Mouse (Mus musculus): ENCODE results near the gene Myo7a. TPM values are rescaled to one million over a fixed set of nuclear protein-coding genes. Genes with fewer than 3 reads are reported as not detected.

Gene Myo7a
- polyA plus RNA-seq, 1 experiment from 2014 or later: 13.5 TPM

DNA sequence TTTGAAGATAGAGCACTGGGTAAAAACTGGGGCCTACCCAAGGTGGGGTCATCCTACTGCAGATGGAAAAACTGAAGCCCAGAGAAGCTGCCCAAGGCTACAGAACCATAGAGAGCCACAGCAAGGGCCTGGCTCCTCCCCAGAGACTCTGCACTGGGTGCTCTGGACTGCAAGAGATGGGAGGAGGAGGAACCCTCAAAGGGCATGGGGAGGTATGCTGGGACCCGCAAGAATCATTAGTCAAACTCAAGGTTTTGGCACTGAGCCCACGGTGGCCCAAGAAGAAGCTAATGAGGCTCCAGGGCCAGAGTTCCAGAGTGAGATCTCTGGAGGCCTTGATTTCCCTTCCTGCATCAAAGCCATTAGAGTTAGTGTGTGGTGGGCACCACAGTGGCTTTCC lies 18.7 kb upstream of the Myo7a start:
- Histone ChIP-seq H3K36me3 (ENCODE audit: control insufficient read depth, insufficient read depth, low read length) (no peaks in the 10 kb centered on the region), H3K9me3 (ENCODE audit: control insufficient read depth, low read length) (no peaks in the 10 kb centered on the region), H3K4me2 (ENCODE audit: low read depth) (no peak overlapping the region), H3K9ac (ENCODE audit: low read length) (no peak overlapping the region), H3K27me3 (ENCODE audit: control insufficient read depth, insufficient read depth, low read length) (no peaks in the 10 kb centered on the region), H3K4me1 (ENCODE audit: control insufficient read depth, insufficient read depth, low read length) (no peaks in the 10 kb centered on the region), H3K27ac (ENCODE audit: low read depth, low read length) (no peak overlapping the region), H3K4me3 (ENCODE audit: low read depth, low read length) (no peak overlapping the region)
- ATAC-seq (ENCODE audit: insufficient read depth, low FRiP score, low TSS enrichment): no peak
- 87% methylated on average over 2 of the region's 2 CpGs for WGBS
- no peak for DNase-seq (ENCODE audit: low spot score)

DNA sequence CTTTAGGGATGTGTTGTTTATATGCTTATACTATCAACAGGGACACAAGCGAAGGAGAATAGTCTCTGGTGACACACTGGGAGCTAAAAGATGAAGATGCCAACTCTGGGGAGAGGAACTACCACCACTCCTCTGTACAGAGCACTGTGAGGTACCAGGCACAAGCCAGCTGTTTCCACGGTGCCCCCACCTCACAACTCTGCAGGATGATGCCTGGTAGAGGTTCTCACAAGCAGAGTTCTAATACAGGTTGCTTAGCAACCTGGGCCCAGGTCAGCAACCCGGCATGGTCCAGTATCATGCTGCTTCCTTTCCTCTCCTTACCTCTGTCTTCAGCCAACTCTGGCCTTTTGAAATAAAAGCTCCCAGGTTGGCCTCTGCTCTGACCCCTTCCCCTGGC lies 18.3 kb upstream of the Myo7a start:
- WGBS: 52% methylated on average over 3 of the region's 3 CpGs

DNA sequence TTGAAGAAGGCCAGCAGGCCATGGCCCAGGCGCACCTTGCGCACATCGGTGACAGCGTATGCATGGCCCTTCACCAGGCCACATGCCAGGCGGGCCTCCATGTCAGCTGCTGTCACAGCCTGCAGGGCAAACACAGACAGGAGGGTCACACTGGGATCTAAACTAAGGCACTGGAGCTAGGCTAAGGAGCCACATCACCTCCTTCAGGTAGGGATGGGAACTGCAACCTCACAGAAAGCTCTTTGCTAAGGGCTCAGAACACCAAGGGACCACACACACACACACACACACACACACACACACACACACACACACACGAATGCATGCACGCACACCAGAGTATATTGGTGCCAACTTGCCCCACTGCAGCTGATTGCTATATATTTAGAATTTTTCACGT lies 12.4 kb upstream of the Myo7a start:
- H3K4me2 ChIP-seq (ENCODE audit: low read depth): no peak overlapping the region
- no peak overlapping the region for H3K9ac ChIP-seq (ENCODE audit: low read length)
- no peaks in the 10 kb centered on the region for H3K36me3 ChIP-seq (ENCODE audit: control insufficient read depth, insufficient read depth, low read length)
- DNase-seq (ENCODE audit: low spot score) (no peak), ATAC-seq (ENCODE audit: insufficient read depth, low FRiP score, low TSS enrichment) (no peak)
- whole genome bisulfite sequencing: 89% methylated on average over 8 of the region's 8 CpGs
- H3K27me3 ChIP-seq (ENCODE audit: control insufficient read depth, insufficient read depth, low read length): no peaks in the 10 kb centered on the region
- H3K27ac ChIP-seq (ENCODE audit: low read depth, low read length): no peak overlapping the region
- no peak overlapping the region for H3K4me3 ChIP-seq (ENCODE audit: low read depth, low read length)
- no peaks in the 10 kb centered on the region for H3K4me1 ChIP-seq (ENCODE audit: control insufficient read depth, insufficient read depth, low read length)
- no peaks in the 10 kb centered on the region for H3K9me3 ChIP-seq (ENCODE audit: control insufficient read depth, low read length)

More for the DNA sequence above, 18.3 kb upstream of the Myo7a start:
- H3K4me1 ChIP-seq (ENCODE audit: control insufficient read depth, insufficient read depth, low read length): no peaks in the 10 kb centered on the region
- H3K4me2 ChIP-seq (ENCODE audit: low read depth): no peak overlapping the region
- H3K4me3 ChIP-seq (ENCODE audit: low read depth, low read length): no peak overlapping the region
- H3K27ac ChIP-seq (ENCODE audit: low read depth, low read length): no peak overlapping the region
- no peak overlapping the region for H3K9ac ChIP-seq (ENCODE audit: low read length)
- H3K9me3 ChIP-seq (ENCODE audit: control insufficient read depth, low read length): no peaks in the 10 kb centered on the region
- H3K36me3 ChIP-seq (ENCODE audit: control insufficient read depth, insufficient read depth, low read length): no peaks in the 10 kb centered on the region
- DNase-seq (ENCODE audit: low spot score) (no peak), ATAC-seq (ENCODE audit: insufficient read depth, low FRiP score, low TSS enrichment) (no peak)
- H3K27me3 ChIP-seq (ENCODE audit: control insufficient read depth, insufficient read depth, low read length): no peaks in the 10 kb centered on the region

DNA sequence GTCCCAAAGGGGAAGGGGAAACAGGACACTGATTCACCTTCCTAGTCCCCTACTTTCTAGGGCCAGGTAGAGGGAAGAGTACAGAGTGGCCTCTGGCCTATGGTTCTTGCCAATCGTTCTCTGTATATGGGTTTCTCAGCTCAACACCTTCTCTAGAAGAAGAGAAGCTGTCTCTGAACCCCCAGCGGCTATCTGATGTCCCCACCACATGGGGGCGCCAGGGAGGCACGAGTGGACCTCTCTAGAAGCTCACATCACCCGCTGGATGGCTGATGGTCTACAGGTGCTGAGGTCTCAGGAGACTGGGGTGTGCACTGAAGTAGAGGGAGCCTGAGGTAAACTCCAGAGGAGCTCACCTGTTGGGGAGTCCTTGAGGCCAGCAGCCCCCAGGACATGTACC lies 6.1 kb upstream of the Myo7a start:
- no peak overlapping the region for H3K4me3 ChIP-seq (ENCODE audit: low read depth, low read length)
- no peak for DNase-seq (ENCODE audit: low spot score)
- H3K4me1 ChIP-seq (ENCODE audit: control insufficient read depth, insufficient read depth, low read length): no peaks in the 10 kb centered on the region
- H3K27me3 ChIP-seq (ENCODE audit: control insufficient read depth, insufficient read depth, low read length): no peaks in the 10 kb centered on the region
- no peak overlapping the region for H3K9ac ChIP-seq (ENCODE audit: low read length)
- H3K4me2 ChIP-seq (ENCODE audit: low read depth): no peak overlapping the region
- H3K27ac ChIP-seq (ENCODE audit: low read depth, low read length): no peak overlapping the region
- H3K36me3 ChIP-seq (ENCODE audit: control insufficient read depth, insufficient read depth, low read length): no peaks in the 10 kb centered on the region
- no peak for ATAC-seq (ENCODE audit: insufficient read depth, low FRiP score, low TSS enrichment)
- no peaks in the 10 kb centered on the region for H3K9me3 ChIP-seq (ENCODE audit: control insufficient read depth, low read length)
- WGBS: 43% methylated on average over 5 of the region's 5 CpGs

DNA sequence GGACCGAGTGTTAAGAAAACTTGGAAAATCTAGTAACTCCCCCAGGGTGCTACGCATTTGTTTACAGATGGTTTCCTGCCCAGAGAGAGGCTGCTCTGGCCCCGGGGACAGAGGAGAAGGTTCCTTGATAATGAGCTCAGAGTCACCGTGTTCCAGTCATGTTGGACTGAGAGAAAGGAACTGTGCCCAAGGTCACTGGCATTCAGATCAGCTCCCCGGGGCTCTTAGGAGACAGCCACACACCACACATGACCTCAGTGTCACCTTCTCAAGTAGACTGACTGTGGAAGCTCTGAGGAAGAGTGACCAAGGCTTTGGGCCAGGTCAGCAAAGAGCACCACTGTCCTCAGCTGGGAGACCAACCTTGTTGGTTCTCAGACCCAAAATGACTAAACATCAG lies 5.4 kb upstream of the Myo7a start:
- H3K27ac ChIP-seq (ENCODE audit: low read depth, low read length): no peak overlapping the region
- DNase-seq (ENCODE audit: low spot score) (no peak), ATAC-seq (ENCODE audit: insufficient read depth, low FRiP score, low TSS enrichment) (no peak)
- WGBS: 69% methylated on average over 5 of the region's 5 CpGs
- H3K4me3 ChIP-seq (ENCODE audit: low read depth, low read length): no peak overlapping the region
- no peaks in the 10 kb centered on the region for H3K27me3 ChIP-seq (ENCODE audit: control insufficient read depth, insufficient read depth, low read length)
- H3K36me3 ChIP-seq (ENCODE audit: control insufficient read depth, insufficient read depth, low read length): no peaks in the 10 kb centered on the region
- no peaks in the 10 kb centered on the region for H3K4me1 ChIP-seq (ENCODE audit: control insufficient read depth, insufficient read depth, low read length)
- H3K9me3 ChIP-seq (ENCODE audit: control insufficient read depth, low read length): no peaks in the 10 kb centered on the region
- no peak overlapping the region for H3K9ac ChIP-seq (ENCODE audit: low read length)
- no peak overlapping the region for H3K4me2 ChIP-seq (ENCODE audit: low read depth)

DNA sequence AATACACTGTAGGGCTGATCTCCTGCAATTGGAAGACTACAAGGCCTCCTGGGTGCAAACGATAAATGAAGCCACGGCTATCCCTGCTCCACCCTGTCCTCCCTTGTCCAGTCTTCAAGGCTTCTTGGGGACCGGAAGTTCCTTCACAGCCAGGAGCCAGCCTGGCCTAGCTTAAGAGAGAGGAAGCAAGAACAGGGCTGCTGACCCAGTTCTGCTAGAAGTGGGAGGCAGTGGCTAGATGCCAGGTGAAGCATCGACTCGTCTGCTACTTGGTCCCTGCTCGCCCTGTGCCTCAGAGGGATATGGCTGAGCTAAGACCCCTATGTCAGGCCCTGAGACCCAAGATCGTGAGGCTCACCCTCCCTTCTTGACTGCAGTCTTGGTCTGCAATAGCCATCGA lies 2.3 kb upstream of the Myo7a start:
- no peak for ATAC-seq (ENCODE audit: insufficient read depth, low FRiP score, low TSS enrichment)
- Histone ChIP-seq H3K9me3 (ENCODE audit: control insufficient read depth, low read length) (no peaks in the 10 kb centered on the region), H3K4me1 (ENCODE audit: control insufficient read depth, insufficient read depth, low read length) (no peaks in the 10 kb centered on the region), H3K9ac (ENCODE audit: low read length) (no peak overlapping the region), H3K36me3 (ENCODE audit: control insufficient read depth, insufficient read depth, low read length) (no peaks in the 10 kb centered on the region), H3K27me3 (ENCODE audit: control insufficient read depth, insufficient read depth, low read length) (no peaks in the 10 kb centered on the region), H3K27ac (ENCODE audit: low read depth, low read length) (no peak overlapping the region), H3K4me2 (ENCODE audit: low read depth) (no peak overlapping the region), H3K4me3 (ENCODE audit: low read depth, low read length) (no peak overlapping the region)
- 85% methylated on average over 8 of the region's 8 CpGs for WGBS
- no peak for DNase-seq (ENCODE audit: low spot score)

DNA sequence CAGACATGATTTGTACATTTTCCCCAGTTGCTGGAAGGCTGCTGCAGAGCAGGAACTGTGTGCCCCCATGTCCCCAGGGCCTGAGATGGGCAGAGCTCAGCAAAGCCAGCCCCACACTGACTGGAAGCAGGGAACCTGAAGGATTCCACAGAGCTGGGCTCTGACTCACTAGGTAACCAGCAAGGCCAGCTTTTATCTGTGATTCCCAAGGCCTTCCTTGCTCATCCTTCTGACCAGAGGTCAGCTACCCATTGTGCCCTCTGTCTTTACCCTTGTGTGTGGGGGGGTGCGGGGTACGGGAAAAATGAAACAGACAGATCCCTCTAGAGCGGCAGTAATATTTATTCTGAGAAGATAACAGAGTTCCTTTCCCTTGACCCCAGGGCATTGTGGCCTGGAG lies 1.9 kb upstream of the Myo7a start:
- no peak overlapping the region for H3K27ac ChIP-seq (ENCODE audit: low read depth, low read length)
- no peak for ATAC-seq (ENCODE audit: insufficient read depth, low FRiP score, low TSS enrichment)
- WGBS: 91% methylated on average over 3 of the region's 3 CpGs
- H3K4me3 ChIP-seq (ENCODE audit: low read depth, low read length): no peak overlapping the region
- no peaks in the 10 kb centered on the region for H3K36me3 ChIP-seq (ENCODE audit: control insufficient read depth, insufficient read depth, low read length)
- no peaks in the 10 kb centered on the region for H3K27me3 ChIP-seq (ENCODE audit: control insufficient read depth, insufficient read depth, low read length)
- no peak for DNase-seq (ENCODE audit: low spot score)
- no peaks in the 10 kb centered on the region for H3K4me1 ChIP-seq (ENCODE audit: control insufficient read depth, insufficient read depth, low read length)
- H3K4me2 ChIP-seq (ENCODE audit: low read depth): no peak overlapping the region
- H3K9me3 ChIP-seq (ENCODE audit: control insufficient read depth, low read length): no peaks in the 10 kb centered on the region
- no peak overlapping the region for H3K9ac ChIP-seq (ENCODE audit: low read length)

DNA sequence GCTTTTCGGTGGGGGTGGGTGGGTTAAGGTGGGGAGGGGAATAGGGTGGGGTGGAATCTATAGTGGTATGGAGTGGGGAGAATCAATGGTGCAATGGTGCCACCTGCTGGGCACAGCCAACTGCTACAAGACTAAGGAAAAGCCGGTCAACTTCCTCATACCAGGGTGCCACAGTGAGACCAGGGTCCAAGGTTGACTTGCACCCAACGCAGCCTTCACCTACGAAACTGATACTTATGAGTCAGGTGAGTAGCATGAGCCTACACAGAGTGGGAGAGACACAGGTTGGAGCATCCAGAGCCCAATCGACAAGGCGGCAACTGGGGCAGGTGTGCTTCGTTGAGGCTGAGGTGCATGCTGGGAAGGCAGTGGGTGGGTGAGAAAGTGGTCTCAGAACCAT lies 1.0 kb upstream of the Myo7a start:
- 14% methylated on average over 7 of the region's 7 CpGs for WGBS
- no peaks in the 10 kb centered on the region for H3K4me1 ChIP-seq (ENCODE audit: control insufficient read depth, insufficient read depth, low read length)
- no peaks in the 10 kb centered on the region for H3K27me3 ChIP-seq (ENCODE audit: control insufficient read depth, insufficient read depth, low read length)
- DNase-seq (ENCODE audit: low spot score) (peak; percentile 76), ATAC-seq (ENCODE audit: insufficient read depth, low FRiP score, low TSS enrichment) (peak; percentile 52)
- H3K27ac ChIP-seq (ENCODE audit: low read depth, low read length): no peak overlapping the region
- no peak overlapping the region for H3K9ac ChIP-seq (ENCODE audit: low read length)
- no peaks in the 10 kb centered on the region for H3K36me3 ChIP-seq (ENCODE audit: control insufficient read depth, insufficient read depth, low read length)
- H3K9me3 ChIP-seq (ENCODE audit: control insufficient read depth, low read length): no peaks in the 10 kb centered on the region
- no peak overlapping the region for H3K4me3 ChIP-seq (ENCODE audit: low read depth, low read length)
- peak overlapping the region; percentile 39 for H3K4me2 ChIP-seq (ENCODE audit: low read depth)

DNA sequence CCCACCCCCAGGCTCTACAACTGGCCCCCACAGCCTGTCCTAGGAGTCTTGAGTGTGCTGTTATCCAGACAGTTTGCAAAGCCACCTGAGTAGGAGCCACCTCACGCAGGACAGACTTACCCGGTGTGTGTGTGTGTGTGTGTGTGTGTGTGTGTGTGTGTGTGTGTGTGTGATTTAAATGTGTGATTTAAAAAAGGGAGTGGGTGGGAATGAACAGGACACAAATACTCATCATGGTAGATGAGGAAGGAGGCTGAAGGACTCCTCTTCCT lies 573 bp upstream of the Myo7a start:
- WGBS: 83% methylated on average over 2 of the region's 2 CpGs
- no peaks in the 10 kb centered on the region for H3K36me3 ChIP-seq (ENCODE audit: control insufficient read depth, insufficient read depth, low read length)
- H3K4me2 ChIP-seq (ENCODE audit: low read depth): no peak overlapping the region
- H3K9ac ChIP-seq (ENCODE audit: low read length): no peak overlapping the region
- no peaks in the 10 kb centered on the region for H3K9me3 ChIP-seq (ENCODE audit: control insufficient read depth, low read length)
- no peak for ATAC-seq (ENCODE audit: insufficient read depth, low FRiP score, low TSS enrichment)
- H3K27ac ChIP-seq (ENCODE audit: low read depth, low read length): no peak overlapping the region
- no peaks in the 10 kb centered on the region for H3K4me1 ChIP-seq (ENCODE audit: control insufficient read depth, insufficient read depth, low read length)
- no peaks in the 10 kb centered on the region for H3K27me3 ChIP-seq (ENCODE audit: control insufficient read depth, insufficient read depth, low read length)
- DNase-seq (ENCODE audit: low spot score): no peak
- no peak overlapping the region for H3K4me3 ChIP-seq (ENCODE audit: low read depth, low read length)
